Mouse (Mus musculus): Measurements from ENCODE around the gene Ctnna2.

Ctnna2 gene

GRCm38 (mm10) chr6:77604642-77605392 lies 374.7 kb downstream of the Ctnna2 start:
- Histone ChIP-seq H3K9me3 (ENCODE audit: low read length) (no peaks in the 10 kb centered on the region), H3K36me3 (ENCODE audit: insufficient read depth, low read length) (no peaks in the 10 kb centered on the region), H3K27me3 (ENCODE audit: insufficient read depth, low read length) (no peaks in the 10 kb centered on the region), H3K4me3 (replicated peaks; ENCODE audit: low read length) (no peak overlapping the region), H3K4me1 (replicated peaks; ENCODE audit: low read depth, low read length) (peaks cover 5% of the 10 kb centered on the region; the same call in 1 of the 2 replicates)
- TF ChIP-seq POU5F1 (IDR thresholded peaks at IDR 0.05; ENCODE audit: borderline replicate concordance, low read length) (no peak), NANOG (IDR thresholded peaks at IDR 0.05; ENCODE audit: borderline replicate concordance, low read length) (no peak), CTCF (conservative IDR thresholded peaks at IDR 0.05; ENCODE audit: low read length) (no peak)

GRCm38 (mm10) chr6:77603914-77604313 lies 375.6 kb downstream of the Ctnna2 start:
- H3K9me3 ChIP-seq (ENCODE audit: low read length), result no peaks in the 10 kb centered on the region
- no peak overlapping the region for H3K4me3 ChIP-seq (replicated peaks; ENCODE audit: low read length)
- H3K36me3 ChIP-seq (ENCODE audit: insufficient read depth, low read length), result no peaks in the 10 kb centered on the region
- TF ChIP-seq NANOG (IDR thresholded peaks at IDR 0.05; ENCODE audit: borderline replicate concordance, low read length) (no peak), CTCF (conservative IDR thresholded peaks at IDR 0.05; ENCODE audit: low read length) (no peak), POU5F1 (IDR thresholded peaks at IDR 0.05; ENCODE audit: borderline replicate concordance, low read length) (no peak)
- H3K4me1 ChIP-seq (replicated peaks; ENCODE audit: low read depth, low read length), result peaks cover 5% of the 10 kb centered on the region; the same call in 1 of the 2 replicates
- no peaks in the 10 kb centered on the region for H3K27me3 ChIP-seq (ENCODE audit: insufficient read depth, low read length)

GRCm38 (mm10) chr6:77599244-77599643 lies 380.3 kb downstream of the Ctnna2 start:
- Histone ChIP-seq H3K4me1 (replicated peaks; ENCODE audit: low read depth, low read length) (peaks cover 5% of the 10 kb centered on the region; the same call in 1 of the 2 replicates), H3K4me3 (replicated peaks; ENCODE audit: low read length) (no peak overlapping the region), H3K27me3 (ENCODE audit: insufficient read depth, low read length) (no peaks in the 10 kb centered on the region), H3K9me3 (ENCODE audit: low read length) (no peaks in the 10 kb centered on the region), H3K36me3 (ENCODE audit: insufficient read depth, low read length) (no peaks in the 10 kb centered on the region)
- TF ChIP-seq POU5F1 (IDR thresholded peaks at IDR 0.05; ENCODE audit: borderline replicate concordance, low read length) (no peak), NANOG (IDR thresholded peaks at IDR 0.05; ENCODE audit: borderline replicate concordance, low read length) (no peak), CTCF (conservative IDR thresholded peaks at IDR 0.05; ENCODE audit: low read length) (peak; percentile 53)

GRCm38 (mm10) chr6:77582568-77582967 lies 396.9 kb downstream of the Ctnna2 start:
- Histone ChIP-seq H3K4me3 (replicated peaks; ENCODE audit: low read length) (no peak overlapping the region), H3K9me3 (ENCODE audit: low read length) (no peaks in the 10 kb centered on the region), H3K36me3 (ENCODE audit: insufficient read depth, low read length) (no peaks in the 10 kb centered on the region), H3K27me3 (ENCODE audit: insufficient read depth, low read length) (no peaks in the 10 kb centered on the region), H3K4me1 (replicated peaks; ENCODE audit: low read depth, low read length) (no peaks in the 10 kb centered on the region)
- TF ChIP-seq NANOG (IDR thresholded peaks at IDR 0.05; ENCODE audit: borderline replicate concordance, low read length) (no peak), CTCF (conservative IDR thresholded peaks at IDR 0.05; ENCODE audit: low read length) (peak; percentile 44)

GRCm38 (mm10) chr6:77580926-77581325 lies 398.6 kb downstream of the Ctnna2 start:
- H3K36me3 ChIP-seq (ENCODE audit: insufficient read depth, low read length), result no peaks in the 10 kb centered on the region
- H3K27me3 ChIP-seq (ENCODE audit: insufficient read depth, low read length), result no peaks in the 10 kb centered on the region
- no peaks in the 10 kb centered on the region for H3K9me3 ChIP-seq (ENCODE audit: low read length)
- TF ChIP-seq CTCF (conservative IDR thresholded peaks at IDR 0.05; ENCODE audit: low read length) (no peak), POU5F1 (IDR thresholded peaks at IDR 0.05; ENCODE audit: borderline replicate concordance, low read length) (no peak), NANOG (IDR thresholded peaks at IDR 0.05; ENCODE audit: borderline replicate concordance, low read length) (no peak)
- no peak overlapping the region for H3K4me3 ChIP-seq (replicated peaks; ENCODE audit: low read length)
- H3K4me1 ChIP-seq (replicated peaks; ENCODE audit: low read depth, low read length), result no peaks in the 10 kb centered on the region

GRCm38 (mm10) chr6:77578612-77579011 lies 400.9 kb downstream of the Ctnna2 start:
- Histone ChIP-seq H3K9me3 (ENCODE audit: low read length) (no peaks in the 10 kb centered on the region), H3K4me3 (replicated peaks; ENCODE audit: low read length) (no peak overlapping the region), H3K27me3 (ENCODE audit: insufficient read depth, low read length) (no peaks in the 10 kb centered on the region), H3K4me1 (replicated peaks; ENCODE audit: low read depth, low read length) (no peaks in the 10 kb centered on the region), H3K36me3 (ENCODE audit: insufficient read depth, low read length) (no peaks in the 10 kb centered on the region)
- TF ChIP-seq POU5F1 (IDR thresholded peaks at IDR 0.05; ENCODE audit: borderline replicate concordance, low read length), result no peak
- no peak; the same call in 1 of the 2 replicates for TF ChIP-seq CTCF (conservative IDR thresholded peaks at IDR 0.05; ENCODE audit: low read length)
- no peak for TF ChIP-seq NANOG (IDR thresholded peaks at IDR 0.05; ENCODE audit: borderline replicate concordance, low read length)

GRCm38 (mm10) chr6:77577585-77577984 lies 401.9 kb downstream of the Ctnna2 start:
- Histone ChIP-seq H3K27me3 (ENCODE audit: insufficient read depth, low read length) (no peaks in the 10 kb centered on the region), H3K9me3 (ENCODE audit: low read length) (no peaks in the 10 kb centered on the region)
- TF ChIP-seq NANOG (IDR thresholded peaks at IDR 0.05; ENCODE audit: borderline replicate concordance, low read length), result no peak
- TF ChIP-seq CTCF (conservative IDR thresholded peaks at IDR 0.05; ENCODE audit: low read length), result peak; percentile 65

GRCm38 (mm10) chr6:77572614-77573013 lies 406.9 kb downstream of the Ctnna2 start:
- TF ChIP-seq NANOG (IDR thresholded peaks at IDR 0.05; ENCODE audit: borderline replicate concordance, low read length) (no peak), POU5F1 (IDR thresholded peaks at IDR 0.05; ENCODE audit: borderline replicate concordance, low read length) (no peak), CTCF (conservative IDR thresholded peaks at IDR 0.05; ENCODE audit: low read length) (no peak)
- Histone ChIP-seq H3K9me3 (ENCODE audit: low read length) (no peaks in the 10 kb centered on the region), H3K27me3 (ENCODE audit: insufficient read depth, low read length) (no peaks in the 10 kb centered on the region), H3K4me1 (replicated peaks; ENCODE audit: low read depth, low read length) (no peaks in the 10 kb centered on the region), H3K36me3 (ENCODE audit: insufficient read depth, low read length) (no peaks in the 10 kb centered on the region), H3K4me3 (replicated peaks; ENCODE audit: low read length) (no peak overlapping the region)

More at GRCm38 (mm10) chr6:77577585-77577984, 401.9 kb downstream of the Ctnna2 start:
- H3K36me3 ChIP-seq (ENCODE audit: insufficient read depth, low read length), result no peaks in the 10 kb centered on the region
- no peaks in the 10 kb centered on the region for H3K4me1 ChIP-seq (replicated peaks; ENCODE audit: low read depth, low read length)
- H3K4me3 ChIP-seq (replicated peaks; ENCODE audit: low read length), result no peak overlapping the region

- no peaks in the 10 kb centered on the region for H3K4me1 ChIP-seq (replicated peaks; ENCODE audit: low read depth, low read length)
- H3K4me3 ChIP-seq (replicated peaks; ENCODE audit: low read length), result no peak overlapping the region
- H3K9me3 ChIP-seq (ENCODE audit: low read length), result no peaks in the 10 kb centered on the region
- TF ChIP-seq POU5F1 (IDR thresholded peaks at IDR 0.05; ENCODE audit: borderline replicate concordance, low read length) (no peak), NANOG (IDR thresholded peaks at IDR 0.05; ENCODE audit: borderline replicate concordance, low read length) (no peak), CTCF (conservative IDR thresholded peaks at IDR 0.05; ENCODE audit: low read length) (no peak)
- H3K36me3 ChIP-seq (ENCODE audit: insufficient read depth, low read length), result no peaks in the 10 kb centered on the region
- no peaks in the 10 kb centered on the region for H3K27me3 ChIP-seq (ENCODE audit: insufficient read depth, low read length)
Measured at GRCm38 (mm10) chr6:77569851-77570250, 409.6 kb downstream of the Ctnna2 start.

All from E14TG2a.4 (cell line).